Mouse (Mus musculus): ENCODE measurements around the gene Olfr1424. TPM values are rescaled to one million over a fixed set of nuclear protein-coding genes. Genes with fewer than 3 reads are reported as not detected.

The Olfr1424 gene
- polyA plus RNA-seq, 1 experiment from 2014 or later, result not detected

- Histone ChIP-seq H3K4me1 (replicated peaks) (peaks cover 9% of the 10 kb centered on the region), H3K4me2 (replicated peaks) (no peak overlapping the region), H3K27ac (no peak overlapping the region), H3K9me3 (no peaks in the 10 kb centered on the region), H3K36me3 (no peaks in the 10 kb centered on the region), H3K4me3 (replicated peaks) (no peak overlapping the region), H3K27me3 (no peaks in the 10 kb centered on the region), H3K9ac (replicated peaks) (no peak overlapping the region)
- 59% methylated on average over 4 of the region's 4 CpGs for WGBS
- no peak for ATAC-seq
Measured at GRCm38 (mm10) chr19:12016192-12016591, 46.3 kb downstream of the Olfr1424 start.

DNA sequence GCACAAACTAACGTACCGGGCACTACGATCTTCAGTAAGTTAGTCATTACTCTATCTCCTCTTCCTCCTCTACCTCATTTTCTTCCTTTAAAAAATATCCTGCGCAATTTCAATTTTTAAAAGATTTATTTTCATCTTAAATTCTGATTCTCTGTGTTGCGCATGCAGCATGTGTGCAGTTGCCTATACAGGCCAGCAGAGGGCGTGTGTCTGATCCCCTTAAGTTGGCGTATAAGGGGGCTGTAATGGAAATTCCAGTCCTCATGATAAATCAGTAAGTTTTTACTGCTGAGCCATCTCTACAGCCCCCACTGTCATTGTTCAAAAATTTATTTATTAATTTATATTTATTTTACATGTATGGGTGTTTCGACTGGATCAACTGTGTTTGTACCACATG is 46.8 kb downstream of the Olfr1424 start:
- Histone ChIP-seq H3K9ac (replicated peaks) (no peak overlapping the region), H3K4me3 (replicated peaks) (no peak overlapping the region), H3K4me1 (replicated peaks) (peaks cover 9% of the 10 kb centered on the region), H3K4me2 (replicated peaks) (no peak overlapping the region), H3K27ac (no peak overlapping the region), H3K36me3 (no peaks in the 10 kb centered on the region), H3K9me3 (no peaks in the 10 kb centered on the region), H3K27me3 (no peaks in the 10 kb centered on the region)
- no peak for ATAC-seq
- WGBS, result 71% methylated on average over 8 of the region's 8 CpGs

GRCm38 (mm10) chr19:12013228-12013627 is 49.3 kb downstream of the Olfr1424 start:
- no peak for ATAC-seq
- no peaks in the 10 kb centered on the region for H3K27me3 ChIP-seq
- H3K9me3 ChIP-seq, result no peaks in the 10 kb centered on the region
- peak overlapping the region; percentile 63 for H3K4me2 ChIP-seq (replicated peaks)
- 0 out of 2 replicates have a peak overlapping the region, but pooled peaks have one; percentile 7 for H3K9ac ChIP-seq (replicated peaks)
- H3K4me1 ChIP-seq (replicated peaks), result peaks cover 4% of the 10 kb centered on the region; the same call in 1 of the 2 replicates
- H3K4me3 ChIP-seq (replicated peaks), result peak overlapping the region; percentile 62
- no peak overlapping the region for H3K27ac ChIP-seq
- H3K36me3 ChIP-seq, result no peaks in the 10 kb centered on the region
- 0% methylated on average over 12 of the region's 12 CpGs for WGBS

DNA sequence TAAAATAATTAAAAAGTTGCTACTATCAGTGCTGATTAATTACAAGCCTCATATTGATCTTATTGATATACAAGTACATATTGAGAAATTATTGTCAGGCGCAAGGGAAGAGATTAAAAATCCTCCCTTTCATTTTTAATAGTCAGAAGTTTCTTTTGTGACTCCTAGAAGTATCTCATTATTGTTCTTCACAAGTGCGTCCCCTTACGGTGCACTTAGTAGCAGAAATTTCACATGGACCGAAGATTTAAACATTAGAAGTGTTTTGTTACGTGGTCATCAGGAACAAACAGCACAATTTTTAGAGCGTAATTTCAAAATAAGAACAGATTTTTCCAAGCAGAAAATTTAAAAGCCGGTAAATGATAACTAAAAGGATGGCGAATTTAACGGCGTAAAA is 49.9 kb downstream of the Olfr1424 start:
- no peak for ATAC-seq
- H3K36me3 ChIP-seq, result no peaks in the 10 kb centered on the region

GRCm38 (mm10) chr19:12011560-12012556 is 50.6 kb downstream of the Olfr1424 start:
- Histone ChIP-seq H3K4me3 (replicated peaks) (peak overlapping the region; percentile 62), H3K36me3 (no peaks in the 10 kb centered on the region), H3K27me3 (no peaks in the 10 kb centered on the region), H3K4me1 (replicated peaks) (peaks cover 12% of the 10 kb centered on the region), H3K4me2 (replicated peaks) (peak overlapping the region; percentile 63), H3K27ac (peak overlapping the region; percentile 75), H3K9me3 (no peaks in the 10 kb centered on the region), H3K9ac (replicated peaks) (no peak overlapping the region)
- WGBS, result under 1% methylated on average over 49 of the region's 49 CpGs
- ATAC-seq, result peak; percentile 80

More for the DNA sequence above, 49.9 kb downstream of the Olfr1424 start:
- peak overlapping the region; percentile 62 for H3K4me3 ChIP-seq (replicated peaks)
- WGBS, result under 1% methylated on average over 10 of the region's 10 CpGs
- no peak overlapping the region for H3K27ac ChIP-seq
- no peaks in the 10 kb centered on the region for H3K9me3 ChIP-seq
- H3K9ac ChIP-seq (replicated peaks), result no peak overlapping the region; the same call in 1 of the 2 replicates
- no peaks in the 10 kb centered on the region for H3K27me3 ChIP-seq
- H3K4me2 ChIP-seq (replicated peaks), result peak overlapping the region; percentile 63
- peaks cover 4% of the 10 kb centered on the region; the same call in 1 of the 2 replicates for H3K4me1 ChIP-seq (replicated peaks)

DNA sequence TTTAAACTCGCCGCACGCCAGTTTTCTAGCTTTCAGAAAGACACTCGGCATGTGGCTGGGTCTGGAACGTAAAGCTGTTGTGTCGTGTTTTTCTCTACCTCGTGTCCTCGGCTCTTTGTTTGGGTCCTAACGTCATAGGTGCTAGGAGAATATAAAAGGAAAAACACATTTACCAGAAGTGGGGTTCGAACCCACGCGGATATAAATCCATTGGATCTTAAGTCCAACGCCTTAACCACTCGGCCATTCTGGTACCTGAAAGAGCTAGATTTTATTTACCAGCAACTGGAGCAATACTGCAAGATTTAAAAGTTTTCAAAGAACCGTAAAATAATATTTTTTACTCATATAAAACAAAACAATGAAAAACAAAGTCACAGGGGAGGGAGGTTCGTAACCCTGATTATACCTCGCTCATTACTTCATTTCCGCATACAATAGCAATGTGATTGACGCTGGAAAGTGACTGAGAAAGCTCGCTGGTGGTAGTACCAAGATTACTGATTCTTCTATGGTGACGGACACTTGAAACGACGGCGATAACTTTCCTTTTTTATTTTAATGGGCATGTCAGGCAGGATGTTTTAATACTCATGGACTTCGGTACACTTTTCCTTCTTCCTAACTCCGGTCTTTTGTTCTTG is 51.4 kb downstream of the Olfr1424 start:
- H3K4me3 ChIP-seq (replicated peaks), result peak overlapping the region; percentile 62
- no peaks in the 10 kb centered on the region for H3K9me3 ChIP-seq
- H3K9ac ChIP-seq (replicated peaks), result peak overlapping the region; percentile 74
- peak; percentile 29 for ATAC-seq
- peaks cover 20% of the 10 kb centered on the region for H3K4me1 ChIP-seq (replicated peaks)
- WGBS, result under 1% methylated on average over 26 of the region's 26 CpGs
- H3K27ac ChIP-seq, result peak overlapping the region; percentile 94
- peak overlapping the region; percentile 63 for H3K4me2 ChIP-seq (replicated peaks)
- no peaks in the 10 kb centered on the region for H3K36me3 ChIP-seq
- no peaks in the 10 kb centered on the region for H3K27me3 ChIP-seq

DNA sequence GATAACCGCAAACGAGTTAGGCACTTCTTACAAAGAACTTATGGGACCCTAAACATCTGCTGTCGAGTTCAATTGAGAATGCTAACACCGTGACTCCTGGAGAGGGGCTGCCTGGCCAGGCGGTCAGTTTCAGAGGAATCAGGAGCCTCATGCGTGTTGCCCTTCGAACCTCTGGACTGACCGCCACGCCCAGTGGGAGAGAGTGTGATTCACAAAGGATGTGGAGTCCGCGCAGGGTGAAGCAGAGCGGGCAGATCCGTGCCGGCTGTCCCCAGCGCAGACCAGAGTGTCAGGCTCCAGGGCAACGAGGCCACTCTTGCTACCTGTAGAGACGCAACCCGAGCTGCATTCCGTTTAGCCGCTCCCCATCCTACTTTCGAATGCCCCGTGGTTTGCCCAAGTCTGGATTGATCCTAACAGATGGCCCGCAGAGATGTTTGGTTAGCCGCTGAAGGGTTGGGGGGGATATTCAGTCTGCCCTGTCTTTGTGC is 52.2 kb downstream of the Olfr1424 start:
- peak overlapping the region; percentile 94 for H3K27ac ChIP-seq
- ATAC-seq, result peak; percentile 55
- no peaks in the 10 kb centered on the region for H3K36me3 ChIP-seq
- H3K27me3 ChIP-seq, result no peaks in the 10 kb centered on the region
- peak overlapping the region; percentile 63 for H3K4me2 ChIP-seq (replicated peaks)
- peak overlapping the region; percentile 74 for H3K9ac ChIP-seq (replicated peaks)
- H3K9me3 ChIP-seq, result no peaks in the 10 kb centered on the region
- peaks cover 20% of the 10 kb centered on the region for H3K4me1 ChIP-seq (replicated peaks)
- WGBS, result under 1% methylated on average over 24 of the region's 24 CpGs
- peak overlapping the region; percentile 62 for H3K4me3 ChIP-seq (replicated peaks)

DNA sequence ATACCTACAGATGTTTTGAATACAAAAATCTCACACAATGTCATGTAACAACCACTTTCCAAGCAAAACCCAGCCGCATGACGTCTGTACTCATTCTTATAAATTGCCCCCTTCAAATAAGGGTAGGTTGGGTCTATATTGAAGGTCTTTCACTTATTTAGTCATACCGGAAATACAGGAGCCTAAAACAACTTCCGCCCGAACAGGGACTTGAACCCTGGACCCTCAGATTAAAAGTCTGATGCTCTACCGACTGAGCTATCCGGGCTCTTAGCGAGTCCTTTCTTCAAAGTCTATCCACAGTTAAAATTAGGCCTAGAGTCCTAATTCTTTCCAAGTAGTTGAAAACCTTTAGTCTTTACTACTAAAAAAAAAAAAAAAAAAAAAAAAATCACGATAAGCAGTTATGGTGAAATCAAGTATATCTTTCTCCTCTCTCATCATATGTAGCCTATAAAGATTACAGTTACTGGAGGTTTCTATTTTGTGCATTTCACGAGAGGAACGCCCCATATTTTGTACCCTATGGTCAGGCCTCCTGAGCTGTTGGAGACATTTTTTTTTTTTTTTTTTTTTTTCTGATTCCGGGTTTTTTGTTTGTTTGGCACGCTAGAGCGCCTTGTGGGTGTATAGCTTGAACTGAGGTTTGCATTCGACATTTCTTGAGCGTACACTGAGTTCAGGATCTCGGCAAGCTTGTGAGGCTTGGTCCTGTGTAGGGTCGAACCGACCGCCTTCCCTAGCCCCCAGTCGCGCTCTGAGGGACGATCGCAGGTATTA is 52.8 kb downstream of the Olfr1424 start:
- WGBS, result under 1% methylated on average over 24 of the region's 24 CpGs
- H3K27ac ChIP-seq, result peak overlapping the region; percentile 94
- peaks cover 23% of the 10 kb centered on the region for H3K4me1 ChIP-seq (replicated peaks)
- peak overlapping the region; percentile 62 for H3K4me3 ChIP-seq (replicated peaks)
- H3K9me3 ChIP-seq, result no peaks in the 10 kb centered on the region
- peak overlapping the region; percentile 63 for H3K4me2 ChIP-seq (replicated peaks)
- peak overlapping the region; percentile 74 for H3K9ac ChIP-seq (replicated peaks)
- peak; percentile 2; the same call in 1 of the 2 replicates for ATAC-seq
- no peaks in the 10 kb centered on the region for H3K27me3 ChIP-seq
- H3K36me3 ChIP-seq, result no peaks in the 10 kb centered on the region

Other genes starting within 250 kb of the Olfr1424 start
- gene Stx3, start 243.3 kb downstream of the Olfr1424 start, polyA plus RNA-seq (2015; fragmentation: Nextera tagmentation; extraction: Ambion mirVana), result 20.7 and 24.1 TPM in 2 replicates
- not detected in 2 replicates for gene Olfr1417, start 223.5 kb downstream of the Olfr1424 start, polyA plus RNA-seq (2015; fragmentation: Nextera tagmentation; extraction: Ambion mirVana)
- not detected in 2 replicates for gene Olfr1418, start 201.6 kb downstream of the Olfr1424 start, polyA plus RNA-seq (2015; fragmentation: Nextera tagmentation; extraction: Ambion mirVana)
- not detected in 2 replicates for gene Olfr1419, start 187.6 kb downstream of the Olfr1424 start, polyA plus RNA-seq (2015; fragmentation: Nextera tagmentation; extraction: Ambion mirVana)
- 0.16 TPM in 1 of 2 replicates, not detected in the other for gene Olfr1420, start 176.1 kb downstream of the Olfr1424 start, polyA plus RNA-seq (2015; fragmentation: Nextera tagmentation; extraction: Ambion mirVana)
- gene Patl1, start 150.3 kb downstream of the Olfr1424 start, polyA plus RNA-seq (2015; fragmentation: Nextera tagmentation; extraction: Ambion mirVana), result 19.6 and 21.4 TPM in 2 replicates
- gene Osbp, start 96.7 kb downstream of the Olfr1424 start, polyA plus RNA-seq (2015; fragmentation: Nextera tagmentation; extraction: Ambion mirVana), result 3.9 and 4.1 TPM in 2 replicates
- not detected in 2 replicates for gene Olfr1423, start 21.4 kb downstream of the Olfr1424 start, polyA plus RNA-seq (2015; fragmentation: Nextera tagmentation; extraction: Ambion mirVana)
- not detected in 2 replicates for gene Olfr1425, start 15.0 kb upstream of the Olfr1424 start, polyA plus RNA-seq (2015; fragmentation: Nextera tagmentation; extraction: Ambion mirVana)
- gene Olfr1426, start 29.3 kb upstream of the Olfr1424 start, polyA plus RNA-seq (2015; fragmentation: Nextera tagmentation; extraction: Ambion mirVana), result not detected in 2 replicates
- not detected in 2 replicates for gene Olfr1427, start 40.7 kb upstream of the Olfr1424 start, polyA plus RNA-seq (2015; fragmentation: Nextera tagmentation; extraction: Ambion mirVana)
- not detected in 2 replicates for gene Olfr1428, start 53.2 kb upstream of the Olfr1424 start, polyA plus RNA-seq (2015; fragmentation: Nextera tagmentation; extraction: Ambion mirVana)
- not detected in 2 replicates for gene Olfr76, start 60.5 kb upstream of the Olfr1424 start, polyA plus RNA-seq (2015; fragmentation: Nextera tagmentation; extraction: Ambion mirVana)
- not detected in 2 replicates for gene Olfr1555-ps1, start 107.4 kb upstream of the Olfr1424 start, polyA plus RNA-seq (2015; fragmentation: Nextera tagmentation; extraction: Ambion mirVana)
- not detected in 2 replicates for gene Olfr1431, start 138.0 kb upstream of the Olfr1424 start, polyA plus RNA-seq (2015; fragmentation: Nextera tagmentation; extraction: Ambion mirVana)
- not detected in 2 replicates for gene Olfr1432, start 169.9 kb upstream of the Olfr1424 start, polyA plus RNA-seq (2015; fragmentation: Nextera tagmentation; extraction: Ambion mirVana)
- gene Olfr262, start 179.0 kb upstream of the Olfr1424 start, polyA plus RNA-seq (2015; fragmentation: Nextera tagmentation; extraction: Ambion mirVana), result not detected in 2 replicates
- not detected in 2 replicates for gene Olfr235, start 198.3 kb upstream of the Olfr1424 start, polyA plus RNA-seq (2015; fragmentation: Nextera tagmentation; extraction: Ambion mirVana)
- not detected in 2 replicates for gene Olfr1434, start 217.2 kb upstream of the Olfr1424 start, polyA plus RNA-seq (2015; fragmentation: Nextera tagmentation; extraction: Ambion mirVana)
- gene Olfr1436, start 236.4 kb upstream of the Olfr1424 start, polyA plus RNA-seq (2015; fragmentation: Nextera tagmentation; extraction: Ambion mirVana), result not detected in 2 replicates